Mouse (Mus musculus) small intestine, adult 2 months (tissue): Measurements from ENCODE around the gene Zfp184.

Experiments
- CTCF ChIP-seq: fragments of 200-500 bp; IDR thresholded peaks from 2 replicates; pipeline ENCODE4 v1.5.1; 2012; ENCODE audit warnings: low read depth, mild to moderate bottlenecking, control low read depth, inconsistent platforms, low read length, moderate library complexity, mixed read lengths; ENCODE audit not compliant: insufficient replicate concordance, insufficient read length; ENCODE audit errors: extremely low read depth
- POLR2A ChIP-seq: fragments of 200-500 bp; IDR thresholded peaks from 2 replicates; pipeline ENCODE4 v1.6.1; 2012; ENCODE audit warnings: low read depth, mild to moderate bottlenecking, control low read depth, inconsistent platforms, low read length, moderate library complexity

DNA sequence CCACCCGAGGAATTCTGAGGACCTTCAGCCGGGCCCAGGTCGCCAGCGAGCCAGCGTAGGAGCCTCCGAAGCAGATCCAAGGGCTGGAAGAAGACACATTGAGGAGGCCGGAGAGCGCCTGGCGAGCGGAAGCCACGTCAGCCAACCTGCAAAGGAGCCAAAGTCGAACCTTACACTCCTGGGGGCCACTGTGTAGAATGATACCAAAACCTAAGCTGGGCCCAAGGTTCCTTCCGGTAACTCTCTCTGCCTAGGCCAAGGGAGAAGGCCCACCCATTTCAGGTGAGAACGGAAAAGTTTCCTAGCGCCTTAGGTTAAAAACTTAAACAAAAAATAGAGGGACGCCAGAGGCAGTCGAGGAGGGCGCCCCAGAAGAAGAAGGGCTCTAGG lies 62.2 kb downstream of the Zfp184 start:
- TF ChIP-seq CTCF, result no peak
- TF ChIP-seq POLR2A, result no peak
